Mouse (Mus musculus): Measurements from ENCODE around the gene Cfap73.

DNA sequence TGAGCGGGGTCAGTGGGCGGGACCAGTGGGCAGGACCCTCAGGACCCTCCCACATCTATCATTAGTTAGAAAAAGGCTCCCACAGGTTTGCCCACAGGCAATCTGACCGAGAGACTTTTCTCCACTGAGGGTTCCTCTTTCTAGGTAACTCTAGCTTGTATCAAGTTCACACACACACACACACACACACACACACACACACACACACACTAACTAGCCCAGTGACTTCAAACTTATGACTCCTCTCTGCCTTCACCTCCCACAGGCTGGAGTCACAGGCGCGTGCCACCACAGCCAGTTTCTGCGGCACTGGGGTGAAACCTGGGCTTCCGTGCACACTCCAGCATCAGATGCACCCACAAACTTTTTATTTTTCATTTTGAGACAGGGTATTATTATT lies 34.7 kb upstream of the Cfap73 start:
- TF ChIP-seq EP300 (optimal IDR thresholded peaks at IDR 0.05) (no peak), CTCF (IDR thresholded peaks at IDR 0.05; ENCODE audit: low read depth) (no peak)

Data from stomach, postnatal 0 days (tissue).